Mouse (Mus musculus): Measurements from ENCODE around the gene Kansl1l. TPM values are rescaled to one million over a fixed set of nuclear protein-coding genes. Genes with fewer than 3 reads are reported as not detected.

The Kansl1l gene
- polyA plus RNA-seq, 1 experiment from 2014 or later: 17.9 TPM

DNA sequence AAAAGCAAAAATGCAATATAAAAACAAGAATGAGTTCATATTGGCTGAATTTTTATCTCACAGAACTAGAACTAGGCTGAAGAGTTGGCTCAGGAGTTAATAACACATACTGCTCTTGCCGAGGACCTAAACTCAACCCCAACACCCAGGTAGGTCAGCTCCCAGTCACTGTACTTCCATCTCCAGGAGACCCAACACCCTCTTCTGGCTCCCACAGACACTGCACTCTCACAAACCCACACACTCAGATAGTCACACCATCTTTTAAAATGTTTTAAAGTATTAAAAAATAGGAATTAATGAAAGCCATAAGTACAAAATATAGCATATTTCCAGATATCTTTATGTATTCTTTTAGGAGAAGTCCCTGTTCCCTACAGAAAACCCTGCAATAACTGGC is 4.2 kb downstream of the Kansl1l start:
- peaks cover 16% of the 10 kb centered on the region for H3K4me1 ChIP-seq
- H3K27ac ChIP-seq (replicated peaks): no peak overlapping the region
- H3K27me3 ChIP-seq: no peaks in the 10 kb centered on the region
- no peak overlapping the region for H3K4me3 ChIP-seq
- no peaks in the 10 kb centered on the region for H3K9me3 ChIP-seq
- WGBS: 83% methylated on average over 1 of the region's 1 CpGs
- H3K4me2 ChIP-seq (replicated peaks): no peak overlapping the region
- H3K36me3 ChIP-seq: no peaks in the 10 kb centered on the region
- H3K9ac ChIP-seq (replicated peaks): no peak overlapping the region
- no peak for ATAC-seq (replicated peaks)

DNA sequence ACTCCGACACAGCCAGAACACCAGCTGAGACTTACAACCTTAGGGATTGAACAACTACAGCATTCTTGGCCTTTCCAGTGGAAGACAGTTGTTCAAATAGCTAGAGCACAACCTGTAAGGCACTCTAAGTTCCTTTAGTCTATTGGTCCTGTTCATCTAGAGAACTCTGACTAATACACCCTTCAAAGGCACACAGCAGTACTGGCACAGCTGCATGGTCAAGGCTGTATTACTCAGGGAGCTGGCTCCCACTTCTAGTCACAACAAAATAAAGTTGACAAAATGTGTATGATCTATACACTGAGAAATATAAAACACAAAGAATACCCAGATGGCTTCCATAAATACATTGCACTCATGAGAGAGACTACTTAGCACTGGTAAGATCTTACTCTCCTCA is 10.5 kb downstream of the Kansl1l start:
- Histone ChIP-seq H3K36me3 (no peaks in the 10 kb centered on the region), H3K9me3 (no peaks in the 10 kb centered on the region), H3K27ac (replicated peaks) (no peak overlapping the region), H3K27me3 (no peaks in the 10 kb centered on the region), H3K4me3 (no peak overlapping the region), H3K9ac (replicated peaks) (no peak overlapping the region), H3K4me2 (replicated peaks) (no peak overlapping the region), H3K4me1 (no peaks in the 10 kb centered on the region)
- 89% methylated on average over 1 of the region's 1 CpGs for WGBS
- no peak for ATAC-seq (replicated peaks)

DNA sequence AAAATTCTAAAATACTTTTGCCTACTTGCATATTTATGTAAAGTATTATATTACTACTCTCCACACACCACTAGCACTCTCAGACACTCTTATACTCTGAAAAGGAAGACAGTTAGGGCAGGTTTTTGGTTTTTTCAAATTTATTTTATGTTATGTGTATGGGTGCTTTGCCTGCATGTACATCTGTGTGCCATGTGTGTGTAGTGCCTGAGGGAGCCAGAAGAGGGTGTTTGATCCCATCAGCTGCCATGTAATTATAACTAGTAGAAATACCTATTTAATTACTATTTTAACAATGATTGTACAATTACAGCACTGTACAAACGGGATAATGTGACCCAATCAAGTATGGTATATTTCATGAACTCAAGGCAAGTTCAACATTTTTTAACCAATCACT is 12.0 kb downstream of the Kansl1l start:
- Histone ChIP-seq H3K27ac (replicated peaks) (no peak overlapping the region), H3K4me3 (no peak overlapping the region), H3K9me3 (no peaks in the 10 kb centered on the region), H3K4me2 (replicated peaks) (no peak overlapping the region), H3K9ac (replicated peaks) (no peak overlapping the region), H3K4me1 (no peaks in the 10 kb centered on the region), H3K27me3 (no peaks in the 10 kb centered on the region), H3K36me3 (peaks cover 9% of the 10 kb centered on the region; the same call in 1 of the 2 replicates)
- ATAC-seq (replicated peaks): no peak
- 80% methylated on average over 1 of the region's 1 CpGs for WGBS

DNA sequence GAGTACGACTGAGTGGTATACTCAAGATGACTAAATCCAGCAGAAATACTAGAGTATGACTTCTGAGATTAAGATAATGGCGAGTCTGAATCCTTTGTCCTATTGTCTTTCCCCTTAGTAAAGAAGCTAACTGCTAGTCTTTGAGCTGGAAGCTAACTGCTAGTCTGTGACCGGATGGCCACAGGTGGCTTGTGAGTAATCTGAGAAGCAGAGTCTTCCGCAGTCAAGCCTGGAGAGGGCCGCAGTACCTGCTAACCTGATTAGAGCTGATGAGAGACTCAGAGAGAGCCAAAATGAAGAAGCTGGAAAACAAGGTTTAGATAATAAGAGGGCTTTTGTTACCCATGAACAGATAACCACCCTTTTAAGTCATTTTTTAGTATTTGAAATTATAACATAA is 12.7 kb downstream of the Kansl1l start:
- Histone ChIP-seq H3K9ac (replicated peaks) (no peak overlapping the region), H3K36me3 (peaks cover 14% of the 10 kb centered on the region; the same call in 1 of the 2 replicates), H3K4me1 (no peaks in the 10 kb centered on the region), H3K27ac (replicated peaks) (no peak overlapping the region), H3K4me3 (no peak overlapping the region), H3K27me3 (no peaks in the 10 kb centered on the region), H3K9me3 (no peaks in the 10 kb centered on the region), H3K4me2 (replicated peaks) (no peak overlapping the region)
- 66% methylated on average over 5 of the region's 5 CpGs for WGBS
- no peak for ATAC-seq (replicated peaks)

DNA sequence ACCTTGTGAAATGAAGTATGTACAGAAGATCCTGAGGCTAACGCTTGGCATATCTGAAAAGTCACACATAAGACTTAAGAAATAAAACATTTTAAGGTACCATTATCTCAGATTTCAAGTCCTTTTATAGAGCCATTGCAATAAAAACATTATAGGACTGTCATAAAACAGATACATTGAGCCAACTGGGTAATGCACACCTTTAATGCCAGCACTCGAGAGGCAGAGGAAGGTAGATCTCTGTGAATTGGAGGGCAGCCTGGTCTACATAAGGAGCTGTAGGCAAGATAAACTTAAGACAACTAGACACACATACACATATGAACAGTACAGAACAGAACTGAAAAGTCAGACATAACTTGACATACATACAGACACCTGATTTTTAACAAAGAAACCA is 19.4 kb downstream of the Kansl1l start:
- H3K9ac ChIP-seq (replicated peaks): no peak overlapping the region
- 97% methylated on average over 2 of the region's 2 CpGs for WGBS
- no peak for ATAC-seq (replicated peaks)
- H3K27me3 ChIP-seq: no peaks in the 10 kb centered on the region
- H3K27ac ChIP-seq (replicated peaks): no peak overlapping the region
- H3K4me3 ChIP-seq: no peak overlapping the region
- H3K4me2 ChIP-seq (replicated peaks): no peak overlapping the region
- H3K9me3 ChIP-seq: no peaks in the 10 kb centered on the region
- no peaks in the 10 kb centered on the region; the same call in 1 of the 2 replicates for H3K4me1 ChIP-seq
- peaks cover 21% of the 10 kb centered on the region; the same call in 1 of the 2 replicates for H3K36me3 ChIP-seq

DNA sequence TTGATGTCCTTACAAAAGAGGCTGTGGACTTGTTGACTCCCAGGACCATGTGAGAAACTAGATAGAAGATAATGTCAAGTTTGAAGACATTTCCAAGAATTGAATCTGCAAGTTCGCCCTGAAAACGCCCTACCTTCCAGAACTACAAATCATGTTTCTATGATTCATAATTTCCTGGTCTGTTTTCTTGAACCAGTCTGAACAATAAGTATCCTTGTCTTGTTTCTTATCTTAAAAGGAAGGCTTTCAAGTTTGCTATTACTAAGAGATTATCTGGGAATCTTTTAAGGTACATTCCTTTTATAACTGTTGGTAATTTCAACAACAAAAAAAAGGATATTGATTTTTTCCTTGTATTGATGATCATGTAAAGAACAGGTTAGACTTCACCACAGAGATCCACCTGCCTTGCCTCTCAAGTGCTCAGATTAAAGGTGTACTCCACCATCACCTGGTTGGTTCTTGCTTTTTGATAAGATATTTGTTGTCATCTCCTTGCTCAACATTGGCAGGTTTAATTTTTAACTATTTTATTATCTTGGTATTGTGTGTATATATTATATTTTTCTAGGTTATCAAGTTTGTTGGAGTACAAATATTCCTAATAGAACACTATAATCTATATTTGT is 24.4 kb downstream of the Kansl1l start:
- Histone ChIP-seq H3K9me3 (no peaks in the 10 kb centered on the region), H3K9ac (replicated peaks) (no peak overlapping the region), H3K4me1 (no peaks in the 10 kb centered on the region; the same call in 1 of the 2 replicates), H3K36me3 (0 out of 2 replicates have a peak, but pooled peaks cover 4% of the 10 kb centered on the region), H3K27ac (replicated peaks) (no peak overlapping the region), H3K4me3 (no peak overlapping the region), H3K27me3 (no peaks in the 10 kb centered on the region), H3K4me2 (replicated peaks) (no peak overlapping the region)
- no peak for ATAC-seq (replicated peaks)
- WGBS: over 99% methylated on average over 2 of the region's 2 CpGs

DNA sequence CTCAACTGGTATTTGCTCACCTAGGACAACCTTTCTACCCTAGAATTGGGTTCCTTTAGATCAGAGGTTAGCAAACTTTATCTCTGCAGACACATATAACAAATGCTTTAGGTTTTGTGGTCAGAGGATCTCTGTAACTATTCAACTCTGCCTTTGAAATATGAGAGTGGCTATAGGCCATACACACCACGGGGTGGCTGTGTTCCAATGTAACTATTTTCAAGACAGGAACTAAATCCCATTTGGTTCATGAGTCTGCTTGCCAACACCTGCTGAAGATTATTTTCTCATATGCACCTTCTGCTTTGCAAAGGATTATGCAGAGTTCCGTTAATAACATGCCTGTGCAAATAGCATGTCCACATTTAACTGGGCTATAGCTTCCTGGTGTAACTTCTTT is 35.1 kb downstream of the Kansl1l start:
- Histone ChIP-seq H3K27ac (replicated peaks) (no peak overlapping the region), H3K36me3 (no peaks in the 10 kb centered on the region), H3K27me3 (no peaks in the 10 kb centered on the region), H3K4me1 (no peaks in the 10 kb centered on the region), H3K4me2 (replicated peaks) (no peak overlapping the region), H3K9ac (replicated peaks) (no peak overlapping the region), H3K9me3 (no peaks in the 10 kb centered on the region), H3K4me3 (no peak overlapping the region)
- 76% methylated on average over 2 of the region's 2 CpGs for WGBS
- ATAC-seq (replicated peaks): no peak

DNA sequence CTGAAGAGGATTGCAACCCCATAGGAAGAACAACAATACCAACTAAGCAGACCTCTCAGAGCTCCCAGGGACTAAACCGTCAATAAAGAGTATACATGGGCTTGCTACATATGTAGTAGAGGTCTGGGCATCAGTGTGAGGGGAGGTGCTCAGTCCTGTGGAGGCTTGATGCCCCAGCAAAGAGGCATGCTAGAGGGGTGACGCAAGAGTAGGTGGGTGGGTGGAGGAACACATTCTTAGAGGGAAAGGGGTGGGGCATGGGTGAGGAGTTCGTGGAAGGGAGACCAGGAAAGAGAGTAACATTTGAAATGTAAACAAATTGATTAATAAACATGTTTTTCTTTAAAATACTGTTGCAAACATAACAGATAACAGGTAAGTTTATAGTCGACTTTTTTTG is 36.3 kb downstream of the Kansl1l start:
- H3K4me1 ChIP-seq: no peaks in the 10 kb centered on the region
- no peak overlapping the region for H3K9ac ChIP-seq (replicated peaks)
- H3K9me3 ChIP-seq: no peaks in the 10 kb centered on the region
- no peak overlapping the region for H3K4me3 ChIP-seq
- no peaks in the 10 kb centered on the region for H3K36me3 ChIP-seq
- ATAC-seq (replicated peaks): no peak
- H3K4me2 ChIP-seq (replicated peaks): no peak overlapping the region
- 85% methylated on average over 4 of the region's 4 CpGs for WGBS
- H3K27me3 ChIP-seq: no peaks in the 10 kb centered on the region
- no peak overlapping the region for H3K27ac ChIP-seq (replicated peaks)

DNA sequence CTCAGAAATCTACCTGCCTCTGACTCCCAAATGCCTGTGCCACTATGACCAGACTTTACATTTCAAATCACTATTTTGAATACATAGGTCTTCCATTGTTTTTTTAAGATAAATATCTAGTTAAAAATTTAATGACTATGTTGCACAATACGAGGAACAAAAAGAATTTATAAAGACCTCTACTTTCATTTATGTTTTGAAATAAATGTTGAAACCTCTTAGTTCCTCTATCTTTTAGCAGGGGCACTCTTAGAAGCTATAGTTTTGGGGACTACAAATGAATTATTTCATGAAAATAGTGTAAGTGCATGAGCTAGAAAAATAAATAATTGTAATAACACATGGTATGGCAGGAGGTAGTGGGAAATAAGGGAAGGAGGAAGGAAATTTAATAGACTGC is 38.6 kb downstream of the Kansl1l start:
- H3K27me3 ChIP-seq: no peaks in the 10 kb centered on the region
- ATAC-seq (replicated peaks): no peak
- H3K4me1 ChIP-seq: no peaks in the 10 kb centered on the region
- 94% methylated on average over 1 of the region's 1 CpGs for WGBS
- no peaks in the 10 kb centered on the region for H3K9me3 ChIP-seq
- no peak overlapping the region for H3K27ac ChIP-seq (replicated peaks)
- no peak overlapping the region for H3K4me3 ChIP-seq
- H3K9ac ChIP-seq (replicated peaks): no peak overlapping the region
- H3K36me3 ChIP-seq: no peaks in the 10 kb centered on the region
- no peak overlapping the region for H3K4me2 ChIP-seq (replicated peaks)

DNA sequence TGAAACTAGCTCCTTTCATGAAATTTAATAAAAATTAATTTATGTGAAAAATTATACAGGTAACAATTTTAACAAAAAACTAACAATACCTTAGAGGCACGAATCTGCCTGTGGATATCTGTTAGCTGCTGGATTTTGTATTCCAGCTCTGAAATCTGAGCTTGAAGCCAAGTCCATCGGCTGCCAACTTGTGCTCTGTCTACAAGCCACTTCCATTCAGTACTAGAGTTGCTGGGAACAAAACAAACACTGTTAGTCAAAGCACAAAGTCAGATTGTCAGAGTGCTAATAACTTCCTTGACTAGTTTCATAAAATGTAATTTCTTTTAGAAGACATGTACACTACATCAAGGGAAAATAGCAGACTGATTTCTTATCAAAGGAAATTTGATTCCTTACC is 39.5 kb downstream of the Kansl1l start:
- Histone ChIP-seq H3K9me3 (no peaks in the 10 kb centered on the region), H3K4me3 (no peak overlapping the region), H3K27me3 (no peaks in the 10 kb centered on the region), H3K4me1 (no peaks in the 10 kb centered on the region), H3K4me2 (replicated peaks) (no peak overlapping the region), H3K27ac (replicated peaks) (no peak overlapping the region), H3K36me3 (no peaks in the 10 kb centered on the region), H3K9ac (replicated peaks) (no peak overlapping the region)
- no peak for ATAC-seq (replicated peaks)
- 68% methylated on average over 2 of the region's 2 CpGs for WGBS

DNA sequence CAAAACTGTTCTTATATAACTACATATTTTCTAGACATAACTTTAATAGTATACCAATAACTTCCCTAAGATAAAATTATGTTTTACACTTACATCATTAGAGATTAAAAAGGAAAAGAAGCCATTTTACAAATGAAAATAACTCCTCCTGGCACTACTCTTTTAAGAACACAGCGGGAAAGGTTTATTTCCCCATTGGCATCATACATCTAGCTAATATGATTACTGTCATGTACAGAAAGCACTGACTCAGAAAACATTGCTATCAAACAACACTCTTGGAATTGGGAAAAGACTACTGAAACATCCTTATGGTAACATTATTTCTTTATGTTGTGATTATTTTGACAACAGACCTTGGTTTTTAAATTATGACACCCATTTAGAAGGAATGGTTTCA is 48.6 kb downstream of the Kansl1l start:
- Histone ChIP-seq H3K4me3 (no peak overlapping the region), H3K4me2 (replicated peaks) (no peak overlapping the region), H3K4me1 (no peaks in the 10 kb centered on the region), H3K36me3 (peaks cover 14% of the 10 kb centered on the region), H3K9ac (replicated peaks) (no peak overlapping the region), H3K27ac (replicated peaks) (no peak overlapping the region), H3K27me3 (no peaks in the 10 kb centered on the region), H3K9me3 (no peaks in the 10 kb centered on the region)
- 91% methylated on average over 1 of the region's 1 CpGs for WGBS
- ATAC-seq (replicated peaks): no peak

DNA sequence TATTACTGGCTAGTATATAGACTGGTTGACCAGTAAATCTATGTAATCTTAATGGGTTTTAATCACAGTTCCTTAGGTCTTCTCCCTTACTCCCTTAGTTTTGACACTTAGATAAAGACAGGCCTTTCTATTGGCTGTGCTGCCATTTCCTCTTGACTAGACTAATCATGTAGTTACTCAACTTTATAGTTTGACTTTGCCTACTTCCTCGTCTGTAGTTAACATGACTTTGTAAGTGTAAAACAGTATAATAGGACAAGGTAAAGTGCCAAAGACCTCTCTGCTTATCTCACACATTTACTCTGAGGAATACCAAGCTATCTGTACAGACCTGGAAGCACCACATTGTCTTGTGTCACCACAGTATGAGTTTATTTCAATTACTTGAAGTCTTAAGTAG is 86.8 kb downstream of the Kansl1l start:
- no peaks in the 10 kb centered on the region for H3K4me1 ChIP-seq
- 82% methylated on average over 1 of the region's 1 CpGs for WGBS
- no peak overlapping the region for H3K4me2 ChIP-seq (replicated peaks)
- H3K9ac ChIP-seq (replicated peaks): no peak overlapping the region
- peaks cover 24% of the 10 kb centered on the region for H3K36me3 ChIP-seq
- no peak for ATAC-seq (replicated peaks)
- H3K9me3 ChIP-seq: no peaks in the 10 kb centered on the region
- no peaks in the 10 kb centered on the region for H3K27me3 ChIP-seq
- H3K4me3 ChIP-seq: no peak overlapping the region
- H3K27ac ChIP-seq (replicated peaks): no peak overlapping the region

DNA sequence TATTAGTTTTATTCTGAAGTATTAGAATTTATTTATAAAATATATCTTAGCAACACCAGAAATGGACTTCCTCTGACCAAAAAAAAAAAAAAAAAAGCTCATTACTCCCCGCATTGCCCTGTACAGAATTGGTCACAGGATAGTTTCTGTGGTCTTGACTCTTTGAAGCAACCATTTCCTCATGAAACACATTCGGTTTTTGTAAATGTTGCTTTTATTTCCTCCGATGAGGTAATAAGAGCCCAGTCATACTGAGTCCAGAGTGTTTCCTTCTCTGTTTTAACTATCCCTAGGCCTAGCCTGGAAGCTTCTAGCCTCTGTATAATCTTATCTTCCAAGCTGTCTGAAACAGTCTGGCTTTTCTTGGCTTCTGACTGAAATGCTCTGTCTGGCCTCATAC is 104.5 kb downstream of the Kansl1l start:
- Histone ChIP-seq H3K27me3 (no peaks in the 10 kb centered on the region), H3K27ac (replicated peaks) (no peak overlapping the region), H3K36me3 (peaks cover 28% of the 10 kb centered on the region), H3K4me2 (replicated peaks) (no peak overlapping the region), H3K9me3 (no peaks in the 10 kb centered on the region), H3K4me1 (no peaks in the 10 kb centered on the region), H3K9ac (replicated peaks) (no peak overlapping the region), H3K4me3 (no peak overlapping the region)
- ATAC-seq (replicated peaks): no peak
- WGBS: 96% methylated on average over 3 of the region's 3 CpGs

Data from forebrain, embryonic 15.5 days (tissue).